Mouse (Mus musculus): Measurements from ENCODE around the gene Pelo. TPM values are rescaled to one million over a fixed set of nuclear protein-coding genes. Genes with fewer than 3 reads are reported as not detected.

Pelo gene
- total RNA-seq (2014; rRNA removed) (9.8 and 16.0 TPM in 2 replicates), polyA plus RNA-seq (2015; fragmentation: Nextera tagmentation; extraction: Ambion mirVana) (7.4 and 7.8 TPM in 2 replicates)

DNA sequence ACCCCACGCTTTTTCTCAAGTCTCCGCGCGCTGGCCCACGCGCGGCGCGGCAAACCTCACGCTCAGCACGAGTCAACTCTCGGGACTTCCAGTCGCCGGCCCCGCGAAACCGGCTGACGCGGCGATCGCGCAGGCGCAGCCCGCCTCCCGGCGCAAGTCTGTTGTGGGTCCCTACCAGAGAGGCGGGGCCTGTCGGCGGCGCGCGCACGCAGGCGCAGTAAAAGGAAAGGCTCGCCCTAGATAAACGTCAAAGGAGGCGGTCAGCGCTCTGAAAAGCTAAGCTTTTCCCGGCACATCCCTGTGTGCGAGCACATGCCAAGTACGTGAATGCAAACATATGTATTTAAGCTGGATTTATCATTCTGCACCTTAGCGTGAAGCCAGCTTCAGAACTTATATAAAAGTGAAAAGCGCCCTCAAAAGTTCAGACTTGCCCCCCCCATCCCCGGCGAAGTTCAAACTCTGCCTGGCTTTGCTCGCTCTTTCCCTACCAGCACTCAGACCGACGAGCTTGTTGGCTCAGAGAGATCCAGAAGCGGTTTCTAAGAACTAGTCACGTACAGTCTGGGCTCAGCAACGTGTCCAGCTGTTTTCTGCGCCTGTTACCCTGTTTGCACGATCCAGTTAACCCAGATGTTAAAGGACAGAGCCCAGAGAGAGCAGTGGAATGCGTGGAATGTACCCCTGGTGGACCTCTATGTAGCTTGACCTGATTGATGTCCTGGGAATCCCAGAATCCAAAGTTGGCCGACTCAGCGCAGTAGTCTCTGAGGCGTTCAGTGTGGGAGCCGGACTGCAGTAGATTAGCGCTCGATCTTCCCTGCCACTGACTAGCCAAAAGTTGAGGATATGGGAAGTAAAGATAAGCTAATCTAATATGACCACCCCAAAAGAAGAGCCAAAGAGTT, at the start of gene Pelo:
TSS of gene Pelo (minus strand) at position 118 of the 908 bp plus-strand sequence.
- Histone ChIP-seq H3K4me2 (ENCODE audit: low read depth, low read length) (peak within 1 kb of the TSS; percentile 99), H3K27me3 (ENCODE audit: insufficient read depth, low read length) (no peaks in the 10 kb centered on the region), H3K36me3 (ENCODE audit: insufficient read depth, low read length) (0 out of 2 replicates have a peak, but pooled peaks cover 5% of the 10 kb centered on the region), H3K9ac (replicated peaks; ENCODE audit: low read length) (peak within 1 kb of the TSS; percentile 46), H3K4me1 (ENCODE audit: insufficient read depth, low read length) (no peaks in the 10 kb centered on the region), H3K4me3 (ENCODE audit: low read length) (peak within 1 kb of the TSS; percentile 62), H3K27ac (peak within 1 kb of the TSS; percentile 76), H3K9me3 (ENCODE audit: low read length) (no peaks in the 10 kb centered on the region; the same call in 1 of the 2 replicates)
- no peak for TF ChIP-seq CTCF (IDR thresholded peaks at IDR 0.05; ENCODE audit: low read depth)
- DNase-seq (ENCODE audit: low spot score) (peak; percentile 96), ATAC-seq (peak; percentile 97)
- WGBS, result 2% methylated on average over 60 of the region's 60 CpGs

DNA sequence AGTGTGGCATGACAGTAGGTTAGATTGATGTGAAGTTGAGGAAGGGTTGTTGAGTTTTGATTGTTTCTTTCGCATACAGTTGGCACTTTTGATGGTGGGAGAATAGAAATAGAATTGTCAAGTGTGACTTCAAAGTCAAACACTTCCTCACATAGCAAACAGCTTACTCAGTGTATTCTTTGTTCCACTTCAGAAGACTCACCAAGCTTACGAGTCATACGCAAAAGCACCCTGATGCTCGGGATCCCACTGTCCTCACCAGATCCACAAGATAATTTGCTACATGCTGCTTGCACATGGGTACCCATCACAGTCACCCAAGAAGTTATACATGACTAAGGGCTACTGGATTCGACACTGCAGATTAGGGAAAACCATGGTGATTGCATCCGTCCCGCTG, 48.5 kb upstream of the Pelo start:
- no peaks in the 10 kb centered on the region for H3K36me3 ChIP-seq (ENCODE audit: insufficient read depth, low read length)
- ATAC-seq, result no peak
- 87% methylated on average over 7 of the region's 7 CpGs for WGBS

DNA sequence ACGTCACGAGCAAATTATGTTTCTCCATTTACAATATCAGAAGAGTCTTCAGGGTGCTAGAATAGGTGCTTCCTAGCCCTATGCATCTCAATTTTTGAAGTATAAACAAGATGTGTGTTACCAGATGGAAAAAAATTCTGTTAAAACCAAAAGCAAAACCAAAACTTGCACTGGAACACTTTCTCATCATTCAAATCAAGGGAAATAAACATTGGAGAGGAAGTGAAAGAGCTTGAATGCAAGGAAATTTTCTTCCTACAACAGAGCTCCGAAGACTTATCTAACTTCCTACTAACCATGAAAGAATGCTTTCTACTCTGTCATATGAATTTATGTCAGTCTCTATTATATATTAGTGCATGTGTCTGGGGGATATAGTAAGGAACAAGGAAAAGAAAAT, 46.8 kb upstream of the Pelo start:
- no peak overlapping the region for H3K4me2 ChIP-seq (ENCODE audit: low read depth, low read length)
- WGBS, result 85% methylated on average over 3 of the region's 3 CpGs
- no peak for ATAC-seq

More for the DNA sequence above, 48.5 kb upstream of the Pelo start:
- no peak overlapping the region for H3K4me2 ChIP-seq (ENCODE audit: low read depth, low read length)
- H3K4me1 ChIP-seq (ENCODE audit: insufficient read depth, low read length), result no peaks in the 10 kb centered on the region
- H3K27ac ChIP-seq, result no peak overlapping the region
- no peak overlapping the region for H3K9ac ChIP-seq (replicated peaks; ENCODE audit: low read length)
- no peak for TF ChIP-seq CTCF (IDR thresholded peaks at IDR 0.05; ENCODE audit: low read depth)
- no peak overlapping the region for H3K4me3 ChIP-seq (ENCODE audit: low read length)
- no peak for DNase-seq (ENCODE audit: low spot score)
- no peaks in the 10 kb centered on the region for H3K27me3 ChIP-seq (ENCODE audit: insufficient read depth, low read length)
- H3K9me3 ChIP-seq (ENCODE audit: low read length), result no peaks in the 10 kb centered on the region

DNA sequence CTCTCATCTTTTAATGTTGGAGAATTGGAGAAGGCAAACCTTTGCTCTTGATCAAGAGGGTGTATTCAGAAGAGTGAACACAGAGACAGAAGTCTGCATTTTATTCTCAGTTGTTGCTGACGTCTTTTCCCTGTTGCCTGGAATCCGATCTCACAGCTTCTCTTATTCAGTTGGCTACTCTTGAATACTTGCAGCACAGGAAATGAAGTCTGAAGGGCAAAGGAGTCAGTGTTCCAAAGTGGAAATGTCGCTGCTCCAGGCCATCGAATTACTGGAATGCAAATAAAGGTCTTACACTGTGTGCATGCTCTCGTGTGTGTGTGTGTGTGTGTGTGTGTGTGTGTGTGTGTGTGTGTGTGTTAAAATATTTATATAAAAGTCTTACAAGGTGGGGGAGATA, 42.4 kb upstream of the Pelo start:
- Histone ChIP-seq H3K36me3 (ENCODE audit: insufficient read depth, low read length) (no peaks in the 10 kb centered on the region), H3K4me1 (ENCODE audit: insufficient read depth, low read length) (no peaks in the 10 kb centered on the region), H3K4me3 (ENCODE audit: low read length) (no peak overlapping the region), H3K27ac (no peak overlapping the region), H3K27me3 (ENCODE audit: insufficient read depth, low read length) (no peaks in the 10 kb centered on the region), H3K9ac (replicated peaks; ENCODE audit: low read length) (no peak overlapping the region), H3K4me2 (ENCODE audit: low read depth, low read length) (no peak overlapping the region), H3K9me3 (ENCODE audit: low read length) (no peaks in the 10 kb centered on the region)
- DNase-seq (ENCODE audit: low spot score), result peak; percentile 3
- 25% methylated on average over 5 of the region's 5 CpGs for WGBS
- ATAC-seq, result no peak
- TF ChIP-seq CTCF (IDR thresholded peaks at IDR 0.05; ENCODE audit: low read depth), result no peak

More for the DNA sequence above, 46.8 kb upstream of the Pelo start:
- Histone ChIP-seq H3K36me3 (ENCODE audit: insufficient read depth, low read length) (no peaks in the 10 kb centered on the region), H3K27ac (no peak overlapping the region), H3K9me3 (ENCODE audit: low read length) (no peaks in the 10 kb centered on the region), H3K4me1 (ENCODE audit: insufficient read depth, low read length) (no peaks in the 10 kb centered on the region), H3K9ac (replicated peaks; ENCODE audit: low read length) (no peak overlapping the region), H3K27me3 (ENCODE audit: insufficient read depth, low read length) (no peaks in the 10 kb centered on the region), H3K4me3 (ENCODE audit: low read length) (no peak overlapping the region)
- no peak for DNase-seq (ENCODE audit: low spot score)
- TF ChIP-seq CTCF (IDR thresholded peaks at IDR 0.05; ENCODE audit: low read depth), result no peak

DNA sequence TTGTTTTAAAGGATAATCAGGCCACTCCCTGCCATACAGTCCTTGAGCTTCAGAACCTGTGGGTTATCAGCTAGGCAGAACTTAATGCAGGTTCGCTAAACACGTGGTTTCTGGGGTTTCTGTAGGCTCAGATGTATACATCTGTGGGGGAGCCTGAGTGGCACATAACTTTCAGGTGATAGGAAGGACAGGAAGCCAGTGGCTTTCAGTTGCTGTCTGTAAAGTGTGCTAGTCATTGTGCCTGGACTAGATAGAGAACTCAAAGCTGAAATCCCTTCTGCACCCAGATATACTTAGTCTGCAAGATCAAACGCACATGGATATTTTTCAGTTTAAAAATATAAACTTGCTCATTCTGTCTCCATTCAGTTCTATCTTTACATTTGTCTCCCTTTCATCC, 41.4 kb upstream of the Pelo start:
- H3K9me3 ChIP-seq (ENCODE audit: low read length), result no peaks in the 10 kb centered on the region
- no peak overlapping the region for H3K27ac ChIP-seq
- H3K36me3 ChIP-seq (ENCODE audit: insufficient read depth, low read length), result no peaks in the 10 kb centered on the region
- no peaks in the 10 kb centered on the region for H3K27me3 ChIP-seq (ENCODE audit: insufficient read depth, low read length)
- H3K4me2 ChIP-seq (ENCODE audit: low read depth, low read length), result no peak overlapping the region
- H3K4me1 ChIP-seq (ENCODE audit: insufficient read depth, low read length), result no peaks in the 10 kb centered on the region
- no peak overlapping the region for H3K4me3 ChIP-seq (ENCODE audit: low read length)
- no peak for TF ChIP-seq CTCF (IDR thresholded peaks at IDR 0.05; ENCODE audit: low read depth)
- ATAC-seq (no peak), DNase-seq (ENCODE audit: low spot score) (no peak)
- H3K9ac ChIP-seq (replicated peaks; ENCODE audit: low read length), result no peak overlapping the region
- 79% methylated on average over 3 of the region's 3 CpGs for WGBS

DNA sequence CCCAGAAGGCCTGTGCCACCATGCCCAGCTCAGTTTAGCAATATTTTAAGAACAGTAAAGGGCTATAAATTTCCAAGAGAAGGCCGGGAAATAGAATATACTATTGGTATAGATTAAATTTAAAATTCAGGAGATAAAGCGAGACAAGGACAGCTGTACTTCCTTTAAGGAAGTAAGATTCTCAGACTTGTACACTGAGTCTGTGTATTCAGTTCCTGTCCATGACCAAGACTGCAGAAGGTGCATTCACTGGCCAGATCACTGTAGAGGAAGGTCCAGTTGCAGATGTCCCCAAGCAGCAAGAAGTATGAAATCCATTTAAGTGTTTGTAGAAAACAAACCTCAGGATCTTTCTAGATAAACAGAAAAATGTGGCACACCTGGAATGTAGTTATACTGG, 40.0 kb upstream of the Pelo start:
- H3K4me2 ChIP-seq (ENCODE audit: low read depth, low read length), result no peak overlapping the region
- H3K4me3 ChIP-seq (ENCODE audit: low read length), result no peak overlapping the region
- H3K9me3 ChIP-seq (ENCODE audit: low read length), result no peaks in the 10 kb centered on the region
- no peak for DNase-seq (ENCODE audit: low spot score)
- ATAC-seq, result no peak
- H3K27ac ChIP-seq, result no peak overlapping the region
- 90% methylated on average over 2 of the region's 2 CpGs for WGBS
- no peaks in the 10 kb centered on the region for H3K36me3 ChIP-seq (ENCODE audit: insufficient read depth, low read length)
- no peak for TF ChIP-seq CTCF (IDR thresholded peaks at IDR 0.05; ENCODE audit: low read depth)
- no peaks in the 10 kb centered on the region for H3K27me3 ChIP-seq (ENCODE audit: insufficient read depth, low read length)
- H3K9ac ChIP-seq (replicated peaks; ENCODE audit: low read length), result no peak overlapping the region
- H3K4me1 ChIP-seq (ENCODE audit: insufficient read depth, low read length), result no peaks in the 10 kb centered on the region

DNA sequence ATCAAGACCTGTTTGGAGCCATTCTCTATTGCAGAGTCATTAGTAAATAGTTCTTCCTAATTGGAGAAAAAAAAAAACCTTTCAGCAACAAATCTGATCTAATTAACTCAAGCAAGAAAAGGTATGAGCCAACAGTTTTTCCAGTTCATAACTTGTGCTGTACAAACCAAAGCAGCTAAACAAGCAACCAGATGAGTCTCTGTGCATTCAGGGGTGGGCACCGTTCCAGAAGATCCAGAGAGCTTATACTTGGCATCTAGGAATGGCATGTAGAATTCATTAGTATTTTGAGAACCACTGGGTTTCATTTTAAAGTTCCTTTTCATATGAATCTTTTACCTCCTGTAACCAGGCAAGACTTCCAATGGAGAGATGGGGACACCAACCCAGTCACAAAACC, 37.8 kb upstream of the Pelo start:
- H3K27ac ChIP-seq, result no peak overlapping the region
- ATAC-seq, result no peak
- H3K4me2 ChIP-seq (ENCODE audit: low read depth, low read length), result no peak overlapping the region
- DNase-seq (ENCODE audit: low spot score), result no peak
- no peak for TF ChIP-seq CTCF (IDR thresholded peaks at IDR 0.05; ENCODE audit: low read depth)
- no peaks in the 10 kb centered on the region for H3K36me3 ChIP-seq (ENCODE audit: insufficient read depth, low read length)
- no peak overlapping the region for H3K9ac ChIP-seq (replicated peaks; ENCODE audit: low read length)
- no peaks in the 10 kb centered on the region for H3K4me1 ChIP-seq (ENCODE audit: insufficient read depth, low read length)
- H3K9me3 ChIP-seq (ENCODE audit: low read length), result no peaks in the 10 kb centered on the region
- WGBS, result 93% methylated on average over 1 of the region's 1 CpGs
- H3K4me3 ChIP-seq (ENCODE audit: low read length), result no peak overlapping the region
- no peaks in the 10 kb centered on the region for H3K27me3 ChIP-seq (ENCODE audit: insufficient read depth, low read length)

Measured in hindbrain, postnatal 0 days (tissue).